Mouse (Mus musculus): ENCODE results near the gene 5330417H12Rik. TPM values are rescaled to one million over a fixed set of nuclear protein-coding genes. Genes with fewer than 3 reads are reported as not detected.

Gene 5330417H12Rik
- polyA plus RNA-seq, 2 experiments = not detected

DNA sequence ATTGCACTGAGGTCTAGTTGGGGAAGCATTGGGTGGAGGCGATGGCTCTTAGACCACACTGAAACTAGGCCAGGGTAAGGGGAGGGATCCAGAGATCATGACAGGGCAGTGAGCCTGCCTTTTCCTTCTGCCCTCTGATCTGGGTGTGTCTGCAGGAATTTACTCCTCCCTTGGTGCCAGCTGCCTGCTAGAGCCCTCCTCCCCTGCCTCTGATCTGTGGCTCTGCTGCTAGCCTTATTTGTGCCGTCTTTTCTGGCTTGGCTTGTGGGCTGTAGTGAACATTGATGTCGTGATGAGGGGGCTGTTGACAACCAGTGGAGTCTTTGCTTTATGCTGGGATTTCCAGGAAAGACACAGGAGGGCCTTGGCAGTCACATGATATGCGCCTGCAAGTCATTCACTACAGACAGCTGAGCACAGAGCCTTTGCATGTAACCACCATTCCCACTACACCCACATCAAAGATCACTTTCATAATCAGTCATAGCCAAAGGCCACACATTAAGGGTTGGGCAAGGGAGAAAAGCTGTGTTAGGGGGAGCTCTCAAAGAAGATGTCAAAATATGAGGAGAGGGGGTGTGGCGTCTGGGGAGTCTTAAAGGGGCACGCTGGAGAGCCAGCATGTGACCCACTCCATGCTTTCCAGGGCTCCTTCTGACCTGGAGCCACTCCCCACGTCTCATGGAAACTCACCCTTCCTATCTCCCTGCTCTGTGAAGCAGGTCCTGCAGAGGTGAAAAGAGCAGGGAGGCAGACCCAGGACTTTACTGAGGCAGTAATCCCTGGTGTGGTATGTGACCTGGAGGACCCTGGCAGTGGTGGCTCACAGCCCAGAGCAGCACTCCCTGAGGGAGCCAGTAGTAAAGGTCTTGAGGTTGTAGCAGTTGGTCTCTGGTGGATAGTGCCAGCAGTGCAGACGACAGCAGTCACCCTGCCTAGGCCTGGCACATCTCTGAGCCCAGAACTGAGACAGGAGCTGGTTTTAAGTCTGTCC is 39.4 kb upstream of the 5330417H12Rik start:
- WGBS (ENCODE audit: insufficient replicate concordance) = 44% methylated on average over 8 of the region's 8 CpGs
- H3K4me3 ChIP-seq (ENCODE audit: insufficient read depth in 1 of 2, low read depth in 2 of 2, low read length in 2 of 2) = no peak overlapping the region
- ATAC-seq (ENCODE audit: insufficient read depth) = 0 out of 2 replicates have a peak, but pooled peaks have one; percentile 12
- H3K27me3 ChIP-seq (ENCODE audit: control insufficient read depth, insufficient read depth, low read length) = no peaks in the 10 kb centered on the region
- no peak overlapping the region for H3K27ac ChIP-seq
- no peak overlapping the region for H3K9ac ChIP-seq (replicated peaks)
- no peaks in the 10 kb centered on the region for H3K9me3 ChIP-seq (ENCODE audit: control insufficient read depth, low read length)
- DNase-seq (ENCODE audit: low read depth in 3 of 3, low spot score in 3 of 3) = no peak
- H3K4me2 ChIP-seq (ENCODE audit: low read depth) = no peak overlapping the region
- H3K36me3 ChIP-seq (replicated peaks; ENCODE audit: control insufficient read depth, insufficient read depth, low read depth) = no peaks in the 10 kb centered on the region
- TF ChIP-seq CTCF (IDR thresholded peaks at IDR 0.05; ENCODE audit: low read depth) = no peak
- TF ChIP-seq EP300 (IDR thresholded peaks at IDR 0.05; ENCODE audit: low read depth) = no peak
- peaks cover 0 to 25% of the 10 kb centered on the region in 2 experiments; a peak in 2 of 4 replicates for H3K4me1 ChIP-seq (replicated peaks; ENCODE audit: control insufficient read depth in 2 of 2, insufficient read depth in 2 of 2, low read length in 1 of 2)

DNA sequence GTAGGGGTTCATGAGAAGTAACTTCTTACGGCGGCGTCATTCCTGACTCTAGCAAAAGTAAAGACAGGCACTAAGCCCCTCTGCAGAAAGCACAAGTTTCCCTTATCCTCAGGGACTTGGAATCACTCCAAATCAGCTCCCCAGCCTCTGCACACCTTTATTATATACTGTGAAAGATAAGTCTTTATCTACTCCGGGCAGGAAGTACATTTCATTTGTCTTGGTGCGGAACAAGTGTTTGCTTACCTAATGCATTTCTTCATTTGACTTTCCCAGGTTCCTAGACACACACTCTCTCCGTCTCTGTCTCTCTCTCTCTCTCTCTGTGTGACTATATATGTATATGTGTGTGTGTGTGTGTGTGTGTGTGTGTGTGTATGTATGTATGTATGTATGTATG is 38.7 kb upstream of the 5330417H12Rik start:
- TF ChIP-seq CTCF (IDR thresholded peaks at IDR 0.05; ENCODE audit: low read depth) (no peak), EP300 (IDR thresholded peaks at IDR 0.05; ENCODE audit: low read depth) (no peak)
- DNase-seq (ENCODE audit: low read depth in 3 of 3, low spot score in 3 of 3) (no peak), ATAC-seq (ENCODE audit: insufficient read depth) (no peak)
- H3K27me3 ChIP-seq (ENCODE audit: control insufficient read depth, insufficient read depth, low read length) = no peaks in the 10 kb centered on the region
- WGBS (ENCODE audit: insufficient replicate concordance) = 66% methylated on average over 6 of the region's 6 CpGs
- no peaks in the 10 kb centered on the region for H3K9me3 ChIP-seq (ENCODE audit: control insufficient read depth, low read length)
- H3K27ac ChIP-seq = no peak overlapping the region
- H3K9ac ChIP-seq (replicated peaks) = no peak overlapping the region
- no peaks in the 10 kb centered on the region for H3K36me3 ChIP-seq (replicated peaks; ENCODE audit: control insufficient read depth, insufficient read depth, low read depth)
- H3K4me3 ChIP-seq (ENCODE audit: insufficient read depth in 1 of 2, low read depth in 2 of 2, low read length in 2 of 2) = no peak overlapping the region
- H3K4me2 ChIP-seq (ENCODE audit: low read depth) = no peak overlapping the region
- peaks cover 0 to 23% of the 10 kb centered on the region in 2 experiments; a peak in 2 of 4 replicates for H3K4me1 ChIP-seq (replicated peaks; ENCODE audit: control insufficient read depth in 2 of 2, insufficient read depth in 2 of 2, low read length in 1 of 2)

DNA sequence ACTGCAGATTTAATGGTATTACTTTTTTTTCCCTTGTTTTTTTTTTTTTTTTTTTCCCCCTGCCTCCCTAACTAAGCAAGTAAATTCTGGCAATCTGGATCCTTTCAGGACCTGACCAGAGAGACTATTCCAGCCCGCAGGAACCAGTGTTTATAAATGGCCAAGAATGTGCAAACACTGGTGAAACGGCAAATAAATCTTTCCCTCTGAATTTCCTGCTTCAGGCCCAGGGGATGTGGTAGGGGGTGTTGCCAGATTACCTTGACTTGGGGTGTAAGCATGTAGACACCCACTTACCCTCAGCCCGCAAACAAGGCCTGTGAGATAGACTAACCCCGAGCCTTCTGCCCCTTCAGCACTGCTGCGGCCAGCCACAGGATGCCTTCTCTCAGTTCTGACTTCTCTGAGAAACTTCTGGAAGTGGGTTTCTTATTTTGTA is 36.9 kb upstream of the 5330417H12Rik start:
- DNase-seq (ENCODE audit: low read depth in 3 of 3, low spot score in 3 of 3) (no peak), ATAC-seq (ENCODE audit: insufficient read depth) (no peak)
- H3K4me1 ChIP-seq (replicated peaks; ENCODE audit: control insufficient read depth in 2 of 2, insufficient read depth in 2 of 2, low read length in 1 of 2) = peaks cover 0 to 18% of the 10 kb centered on the region in 2 experiments; a peak in 2 of 4 replicates
- no peak overlapping the region for H3K27ac ChIP-seq
- H3K4me2 ChIP-seq (ENCODE audit: low read depth) = no peak overlapping the region
- TF ChIP-seq EP300 (IDR thresholded peaks at IDR 0.05; ENCODE audit: low read depth) = no peak
- TF ChIP-seq CTCF (IDR thresholded peaks at IDR 0.05; ENCODE audit: low read depth) = no peak
- no peak overlapping the region for H3K9ac ChIP-seq (replicated peaks)
- 68% methylated on average over 5 of the region's 5 CpGs for WGBS (ENCODE audit: insufficient replicate concordance)
- H3K27me3 ChIP-seq (ENCODE audit: control insufficient read depth, insufficient read depth, low read length) = no peaks in the 10 kb centered on the region
- no peak overlapping the region for H3K4me3 ChIP-seq (ENCODE audit: insufficient read depth in 1 of 2, low read depth in 2 of 2, low read length in 2 of 2)
- H3K36me3 ChIP-seq (replicated peaks; ENCODE audit: control insufficient read depth, insufficient read depth, low read depth) = no peaks in the 10 kb centered on the region
- no peaks in the 10 kb centered on the region for H3K9me3 ChIP-seq (ENCODE audit: control insufficient read depth, low read length)

DNA sequence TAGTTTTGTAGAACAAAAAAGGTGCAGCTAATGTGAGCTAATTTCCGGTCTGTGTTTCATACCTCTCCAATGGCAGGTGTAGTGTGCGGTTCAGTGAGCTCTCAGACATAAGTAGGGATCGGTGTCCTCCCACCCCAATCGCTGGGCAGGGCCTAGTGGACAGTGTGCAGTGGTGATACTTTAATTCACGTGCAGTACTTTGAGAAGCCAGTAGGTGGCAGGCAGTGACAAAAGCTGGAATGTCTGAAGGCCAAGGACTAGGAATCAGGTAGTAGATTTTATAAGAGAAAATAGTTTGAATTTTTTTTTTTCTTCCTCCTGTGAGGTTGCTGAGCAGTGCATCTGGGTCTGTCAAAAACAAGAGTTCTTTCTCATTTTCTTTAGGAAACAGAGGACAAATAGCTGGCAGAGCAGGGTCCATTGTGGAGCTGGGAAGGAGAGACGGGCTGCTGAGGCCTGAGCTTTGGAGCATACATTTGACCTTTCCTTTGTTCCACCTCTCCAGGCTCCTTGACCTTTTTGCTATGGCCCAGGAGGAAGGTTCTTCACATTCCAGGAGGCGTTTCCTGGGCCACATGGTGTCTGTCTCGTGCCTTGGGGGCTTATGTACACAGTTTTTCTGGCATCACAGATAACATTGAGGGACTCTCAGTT is 36.4 kb upstream of the 5330417H12Rik start:
- Histone ChIP-seq H3K4me2 (ENCODE audit: low read depth) (no peak overlapping the region), H3K9ac (replicated peaks) (no peak overlapping the region), H3K27me3 (ENCODE audit: control insufficient read depth, insufficient read depth, low read length) (no peaks in the 10 kb centered on the region), H3K9me3 (ENCODE audit: control insufficient read depth, low read length) (no peaks in the 10 kb centered on the region), H3K36me3 (replicated peaks; ENCODE audit: control insufficient read depth, insufficient read depth, low read depth) (no peaks in the 10 kb centered on the region), H3K4me1 (replicated peaks; ENCODE audit: control insufficient read depth in 2 of 2, insufficient read depth in 2 of 2, low read length in 1 of 2) (peaks cover 0 to 13% of the 10 kb centered on the region in 2 experiments; a peak in 2 of 4 replicates), H3K4me3 (ENCODE audit: insufficient read depth in 1 of 2, low read depth in 2 of 2, low read length in 2 of 2) (no peak overlapping the region), H3K27ac (no peak overlapping the region)
- TF ChIP-seq CTCF (IDR thresholded peaks at IDR 0.05; ENCODE audit: low read depth) (peak; percentile 86), EP300 (IDR thresholded peaks at IDR 0.05; ENCODE audit: low read depth) (no peak)
- peak; percentile 6 to 27 (median 12) for DNase-seq (ENCODE audit: low read depth in 3 of 3, low spot score in 3 of 3)
- WGBS (ENCODE audit: insufficient replicate concordance) = 23% methylated on average over 8 of the region's 8 CpGs
- 0 out of 2 replicates have a peak, but pooled peaks have one; percentile 18 for ATAC-seq (ENCODE audit: insufficient read depth)
